Mouse (Mus musculus): Measurements from ENCODE around the gene Tcerg1l.

Gene Tcerg1l

GRCm38 (mm10) chr7:138357475-138357874 is 40.1 kb downstream of the Tcerg1l start:
- DNase-seq (ENCODE audit: low spot score): peak; percentile 11

GRCm38 (mm10) chr7:138356655-138357449 is 40.7 kb downstream of the Tcerg1l start:
- DNase-seq (ENCODE audit: low spot score): no peak

- no peak for DNase-seq (ENCODE audit: low spot score)
These were observed 52.1 kb downstream of the Tcerg1l start for GRCm38 (mm10) chr7:138345451-138345850.

- DNase-seq (ENCODE audit: low spot score): no peak
These were observed 59.1 kb downstream of the Tcerg1l start for GRCm38 (mm10) chr7:138338451-138338850.

GRCm38 (mm10) chr7:138337946-138338345 is 59.6 kb downstream of the Tcerg1l start:
- DNase-seq (ENCODE audit: low spot score): no peak

GRCm38 (mm10) chr7:138332504-138333168 is 64.9 kb downstream of the Tcerg1l start:
- DNase-seq (ENCODE audit: low spot score): no peak

GRCm38 (mm10) chr7:138331266-138331665 is 66.3 kb downstream of the Tcerg1l start:
- DNase-seq (ENCODE audit: low spot score): no peak

- peak; percentile 8 for DNase-seq (ENCODE audit: low spot score)
These were observed 68.9 kb downstream of the Tcerg1l start for GRCm38 (mm10) chr7:138328637-138329036.

GRCm38 (mm10) chr7:138326760-138327159 is 70.8 kb downstream of the Tcerg1l start:
- no peak for DNase-seq (ENCODE audit: low spot score)

- DNase-seq (ENCODE audit: low spot score): no peak
These were observed 83.8 kb downstream of the Tcerg1l start for GRCm38 (mm10) chr7:138313733-138314132.

- DNase-seq (ENCODE audit: low spot score): no peak
These were observed 91.4 kb downstream of the Tcerg1l start for GRCm38 (mm10) chr7:138306126-138306525.

- no peak for DNase-seq (ENCODE audit: low spot score)
These were observed 112.7 kb downstream of the Tcerg1l start for GRCm38 (mm10) chr7:138284790-138285189.

GRCm38 (mm10) chr7:138275263-138275662 is 122.3 kb downstream of the Tcerg1l start:
- no peak for DNase-seq (ENCODE audit: low spot score)

GRCm38 (mm10) chr7:138271328-138271727 is 126.2 kb downstream of the Tcerg1l start:
- no peak for DNase-seq (ENCODE audit: low spot score)

GRCm38 (mm10) chr7:138269386-138269785 is 128.1 kb downstream of the Tcerg1l start:
- no peak for DNase-seq (ENCODE audit: low spot score)

GRCm38 (mm10) chr7:138267976-138268646 is 129.4 kb downstream of the Tcerg1l start:
- no peak for DNase-seq (ENCODE audit: low spot score)

GRCm38 (mm10) chr7:138248612-138249011 is 148.9 kb downstream of the Tcerg1l start:
- no peak for DNase-seq (ENCODE audit: low spot score)

GRCm38 (mm10) chr7:138248176-138248575 is 149.4 kb downstream of the Tcerg1l start:
- DNase-seq (ENCODE audit: low spot score): peak; percentile 22

GRCm38 (mm10) chr7:138246684-138247083 is 150.8 kb downstream of the Tcerg1l start:
- no peak for DNase-seq (ENCODE audit: low spot score)

- no peak for DNase-seq (ENCODE audit: low spot score)
These were observed 155.3 kb downstream of the Tcerg1l start for GRCm38 (mm10) chr7:138242229-138242628.

- no peak for DNase-seq (ENCODE audit: low spot score)
These were observed 159.8 kb downstream of the Tcerg1l start for GRCm38 (mm10) chr7:138237708-138238225.

GRCm38 (mm10) chr7:138224252-138224651 is 173.3 kb downstream of the Tcerg1l start:
- no peak for DNase-seq (ENCODE audit: low spot score)

- DNase-seq (ENCODE audit: low spot score): no peak
These were observed 174.6 kb downstream of the Tcerg1l start for GRCm38 (mm10) chr7:138222951-138223350.
